Mouse (Mus musculus) urinary bladder, adult 18-20 months (tissue): Measurements from ENCODE around the gene Tnni3k.

Experiments
- DNase-seq, 2 experiments: peaks; one replicate each; pipeline ENCODE4 v3.0.0; 2022; ENCODE audit warnings: low spot score in 2 of 2, mixed read lengths in 2 of 2

The Tnni3k gene

DNA sequence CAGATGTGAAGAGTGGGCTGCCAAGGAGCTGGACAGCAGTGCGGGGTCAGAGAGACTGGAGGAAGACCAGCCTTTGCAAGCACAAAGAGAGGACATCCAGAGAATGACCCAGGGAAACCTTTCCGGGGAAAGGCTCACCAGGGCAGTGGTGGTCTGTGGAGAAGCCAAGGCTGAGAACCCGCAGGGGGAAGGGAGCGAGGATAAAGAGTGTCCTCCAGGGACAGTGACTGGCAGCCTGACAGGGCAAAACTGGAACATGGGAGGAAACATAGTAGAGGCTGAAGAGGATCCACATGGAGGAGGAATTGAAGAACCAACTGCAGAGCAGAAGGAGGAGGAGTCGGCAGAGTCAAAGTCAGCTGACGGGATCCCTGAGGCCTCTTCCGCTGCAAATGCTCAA lies 291.1 kb downstream of the Tnni3k start:
- no peak for DNase-seq

DNA sequence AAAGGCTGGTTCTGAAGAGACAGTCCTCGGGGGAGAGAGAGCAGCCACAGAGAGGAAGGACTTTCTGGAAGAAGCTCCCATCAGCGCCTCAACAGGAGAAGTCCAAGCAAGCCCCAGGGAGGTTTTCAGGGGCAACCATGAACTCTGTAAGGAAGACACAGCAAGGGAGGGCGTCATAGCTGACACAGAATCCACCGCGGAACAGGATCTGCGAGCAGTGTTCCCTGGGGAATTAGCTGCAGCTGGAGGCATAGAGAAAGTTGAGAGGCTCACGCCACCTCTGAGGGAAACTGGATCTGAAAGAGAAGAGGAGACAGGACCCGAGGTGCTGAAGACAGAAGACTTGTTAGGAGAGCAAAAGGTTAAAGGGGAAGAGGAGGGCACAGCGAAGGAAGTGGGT lies 291.8 kb downstream of the Tnni3k start:
- DNase-seq = no peak

DNA sequence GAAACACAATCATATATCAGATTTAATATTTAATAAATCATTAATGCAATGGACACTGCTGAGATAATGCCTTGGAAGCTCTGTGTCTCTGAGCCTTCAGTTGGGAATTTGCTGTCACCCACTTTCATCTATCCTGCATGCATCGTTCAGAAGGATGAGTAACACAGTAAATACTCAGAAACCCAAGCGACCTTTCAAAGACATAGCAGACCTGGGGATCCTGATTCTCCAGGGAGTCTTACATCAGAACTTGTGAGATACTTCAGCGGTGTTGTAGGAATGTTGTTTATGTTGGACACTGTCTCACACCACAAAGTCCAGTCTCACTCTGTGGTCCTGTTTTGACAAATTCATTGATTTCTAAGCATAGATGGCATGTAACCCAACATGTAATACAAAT lies 294.1 kb downstream of the Tnni3k start:
- DNase-seq = no peak

DNA sequence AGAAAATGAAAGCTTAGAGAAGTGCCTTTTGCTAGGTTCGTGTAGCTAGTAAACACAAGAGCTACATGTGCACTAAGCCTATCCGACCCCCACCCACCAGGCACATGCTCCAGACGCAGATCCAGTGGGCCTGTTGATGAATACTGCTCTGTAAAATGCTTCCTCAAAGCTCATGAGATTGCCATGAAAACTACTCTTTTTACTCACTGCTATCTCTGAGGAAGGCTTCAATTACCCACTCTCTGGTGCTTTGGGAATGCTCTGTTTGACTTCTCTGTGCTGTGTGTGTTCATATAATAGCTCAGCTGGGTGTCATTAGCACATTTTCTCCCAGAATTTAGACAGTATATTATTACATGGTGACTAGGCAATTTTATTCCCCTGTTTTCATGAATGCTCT lies 297.1 kb downstream of the Tnni3k start:
- no peak for DNase-seq

DNA sequence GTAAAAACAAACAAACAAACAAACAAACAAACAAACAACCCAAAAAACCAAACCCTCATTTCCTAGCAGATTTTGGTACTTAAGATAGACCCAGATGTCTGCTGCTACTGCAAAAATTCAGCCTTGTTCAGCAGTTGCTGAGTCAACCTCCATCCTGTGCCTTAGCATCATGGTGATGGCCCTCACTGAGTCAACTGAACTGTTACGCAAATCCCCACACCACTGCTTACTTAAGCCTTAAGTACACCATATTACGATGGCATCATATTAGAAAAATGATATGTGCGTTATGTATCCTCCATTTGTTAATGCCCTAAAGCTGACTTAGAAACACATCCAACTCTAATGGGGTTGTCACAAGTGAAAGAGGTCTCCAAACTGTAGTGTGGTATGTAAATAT lies 300.0 kb downstream of the Tnni3k start:
- no peak for DNase-seq

DNA sequence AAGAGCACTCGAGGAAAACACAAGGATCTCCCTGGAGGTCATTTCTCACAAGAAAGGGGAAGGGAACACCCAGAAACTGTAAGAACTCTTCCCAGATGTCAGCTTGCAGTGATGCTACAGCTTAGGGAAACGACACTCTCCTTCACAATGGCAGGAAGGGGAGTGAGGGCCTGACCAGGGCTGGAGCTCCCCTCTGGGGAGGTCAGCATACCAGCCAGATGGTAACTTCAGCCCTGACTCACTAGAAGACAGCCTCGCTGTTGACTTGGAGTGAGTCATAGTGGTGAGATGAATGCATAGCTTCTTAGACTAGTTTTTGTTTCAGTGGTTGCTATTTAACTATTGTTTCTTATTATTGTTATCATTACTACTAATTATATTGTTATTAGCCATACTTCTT lies 300.7 kb downstream of the Tnni3k start:
- DNase-seq = no peak

DNA sequence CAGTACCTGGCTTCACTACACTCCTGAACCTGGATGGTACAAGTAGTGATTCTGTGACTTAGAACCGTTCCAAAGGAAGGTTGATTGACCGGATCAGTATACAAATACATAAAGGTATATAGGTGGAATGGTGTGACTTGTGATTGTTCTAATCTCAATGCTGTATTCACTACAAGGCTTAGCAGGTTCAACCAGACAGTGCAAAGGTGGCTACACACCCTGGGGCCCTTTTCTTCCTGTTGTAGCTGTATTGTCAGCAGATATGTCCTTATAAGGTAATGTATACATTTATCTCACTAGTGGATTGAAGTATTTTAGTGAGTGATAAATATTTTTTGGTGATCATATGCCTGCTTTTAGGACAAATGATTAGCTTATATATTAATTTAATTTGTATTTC lies 310.9 kb downstream of the Tnni3k start:
- DNase-seq = no peak

DNA sequence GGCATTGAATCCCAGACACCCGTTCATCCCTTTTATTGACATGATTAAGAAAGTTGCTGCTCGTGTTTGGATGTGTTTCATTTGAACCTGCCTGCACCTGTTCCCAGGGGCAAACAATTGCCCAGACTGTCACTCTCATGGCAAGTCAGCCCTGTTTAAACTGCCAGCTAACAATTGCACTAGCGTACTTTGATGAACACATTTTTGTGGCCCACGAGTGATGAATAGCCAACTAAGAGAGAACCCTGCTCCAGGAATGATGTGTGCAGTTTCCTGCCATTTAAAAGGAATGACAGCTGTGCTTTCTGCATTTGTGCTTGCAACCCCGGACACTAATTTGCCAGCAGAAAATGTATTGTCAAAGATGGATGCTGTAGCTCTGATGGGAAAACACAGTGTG lies 312.3 kb downstream of the Tnni3k start:
- no peak for DNase-seq

DNA sequence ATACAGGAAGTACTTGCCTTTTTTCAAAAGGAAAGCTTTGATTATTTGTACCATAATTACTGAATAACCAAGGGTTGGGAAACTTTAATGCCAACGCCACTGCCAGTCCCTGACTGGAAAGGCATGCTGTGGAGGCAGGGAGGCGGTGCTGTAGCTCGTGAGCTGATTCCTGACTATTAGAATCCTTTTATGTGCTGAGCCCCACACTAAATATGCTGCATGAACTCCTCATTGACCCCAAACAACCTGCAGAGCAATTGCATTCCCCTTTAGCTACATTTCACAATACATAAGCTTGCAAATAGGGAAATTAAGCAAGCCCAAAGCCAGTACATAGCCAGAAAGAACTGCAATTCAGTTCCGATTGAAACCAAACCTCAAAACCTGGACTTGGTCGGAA lies 313.7 kb downstream of the Tnni3k start:
- DNase-seq = no peak
